Mouse (Mus musculus) kidney, embryonic 16.5 days (tissue): ENCODE data around the gene Rnase4. TPM values are rescaled to one million over a fixed set of nuclear protein-coding genes. Genes with fewer than 3 reads are reported as not detected.

Experiments used
- ATAC-seq: fragments of 200-750 bp; cut with Nextera tagmentation; 2 replicates; pipeline ENCODE4 v1.8.0; 2017; ENCODE audit warnings: moderate TSS enrichment; ENCODE audit not compliant: low FRiP score, low TSS enrichment
- H3K27ac ChIP-seq: fragments of 300-500 bp; sonication (generic); 2 replicates; pipeline ENCODE4 v1.5.1; 2014; ENCODE audit warnings: low read length
- H3K27me3 ChIP-seq: fragments of 300-500 bp; sonication (generic); 2 replicates; pipeline ENCODE4 v1.6.1; 2014; ENCODE audit warnings: low read length, control low read depth, mixed read lengths; ENCODE audit not compliant: insufficient read depth
- H3K36me3 ChIP-seq: fragments of 300-500 bp; sonication (generic); 2 replicates; pipeline ENCODE4 v1.6.1; 2014; ENCODE audit warnings: low read length, control low read depth, mixed read lengths; ENCODE audit not compliant: insufficient read depth
- H3K4me1 ChIP-seq: fragments of 300-500 bp; sonication (generic); 2 replicates; pipeline ENCODE4 v1.6.1; 2014; ENCODE audit warnings: low read length, control low read depth, mixed read lengths; ENCODE audit not compliant: insufficient read depth
- H3K4me2 ChIP-seq: fragments of 300-500 bp; sonication (generic); replicated peaks from 2 replicates; pipeline ENCODE4 v1.6.1; 2014; ENCODE audit warnings: low read depth, low read length
- H3K4me3 ChIP-seq: fragments of 300-500 bp; sonication (generic); 2 replicates; pipeline ENCODE4 v1.5.1; 2014; ENCODE audit warnings: mild to moderate bottlenecking, low read length
- H3K9ac ChIP-seq: fragments of 300-500 bp; sonication (generic); replicated peaks from 2 replicates; pipeline ENCODE4 v1.6.1; 2014; ENCODE audit warnings: low read length
- H3K9me3 ChIP-seq: fragments of 300-500 bp; sonication (generic); 2 replicates; pipeline ENCODE4 v1.6.1; 2016; ENCODE audit warnings: low read length, control low read depth
- WGBS: fragments of 180-500 bp; shearing (Covaris S2); extraction: QIAGEN DNeasy Blood & Tissue Kit; methylation state at CpG from one replicate; pipeline ENCODE4 v1.1.7; 2014; 5-methylcytosine and 5-hydroxymethylcytosine counted together
- polyA plus RNA-seq: library from polyadenylated mRNA; unstranded; fragments of >200 nt; fragmentation: Nextera tagmentation; extraction: Ambion mirVana; gene quantifications from 2 replicates; pipeline ENCODE4 v1.2.1, GENCODE M21; 2015

Gene Rnase4
- polyA plus RNA-seq, 1 experiment from 2014 or later = 47.7 TPM

GRCm38 (mm10) chr14:51152249-51152870 lies 61.5 kb downstream of the Rnase4 start:
- no peak for ATAC-seq
- no peak overlapping the region for H3K27ac ChIP-seq
- H3K4me1 ChIP-seq = 0 out of 2 replicates have a peak, but pooled peaks cover 7% of the 10 kb centered on the region
- no peak overlapping the region for H3K4me2 ChIP-seq
- H3K4me3 ChIP-seq = no peak overlapping the region
- no peaks in the 10 kb centered on the region for H3K9me3 ChIP-seq
- WGBS = 66% methylated on average over 5 of the region's 5 CpGs
- no peaks in the 10 kb centered on the region for H3K27me3 ChIP-seq
- no peaks in the 10 kb centered on the region for H3K36me3 ChIP-seq
- H3K9ac ChIP-seq = no peak overlapping the region

Other genes starting within 250 kb of the Rnase4 start
- gene Tep1, start 220.5 kb upstream of the Rnase4 start, polyA plus RNA-seq = 9.6 and 10.2 TPM in 2 replicates
- 0.27 and 0.41 TPM in 2 replicates for gene Klhl33, start 193.6 kb upstream of the Rnase4 start, polyA plus RNA-seq
- 176 and 196 TPM in 2 replicates for gene Osgep, start 166.2 kb upstream of the Rnase4 start, polyA plus RNA-seq
- 276 and 285 TPM in 2 replicates for gene Apex1, start 166.1 kb upstream of the Rnase4 start, polyA plus RNA-seq
- gene Pip4p1, start 160.2 kb upstream of the Rnase4 start, polyA plus RNA-seq = 57.7 and 60.8 TPM in 2 replicates
- 78.2 and 79.3 TPM in 2 replicates for gene Pnp, start 160.0 kb upstream of the Rnase4 start, polyA plus RNA-seq
- gene Gm49342, start 146.6 kb upstream of the Rnase4 start, polyA plus RNA-seq = not detected in 2 replicates
- gene Pnp2, start 135.1 kb upstream of the Rnase4 start, polyA plus RNA-seq = 0.66 TPM in 1 of 2 replicates, not detected in the other
- gene Rnase10, start 83.3 kb upstream of the Rnase4 start, polyA plus RNA-seq = not detected in 2 replicates
- gene Rnase9, start 49.2 kb upstream of the Rnase4 start, polyA plus RNA-seq = 0.14 and 0.30 TPM in 2 replicates
- gene Rnase11, start 40.9 kb upstream of the Rnase4 start, polyA plus RNA-seq = 0.44 TPM in 1 of 2 replicates, not detected in the other
- 9.0 and 10.2 TPM in 2 replicates for gene Rnase12, start 33.4 kb upstream of the Rnase4 start, polyA plus RNA-seq
- not detected in 2 replicates for gene Olfr750, start 16.6 kb upstream of the Rnase4 start, polyA plus RNA-seq
- 8.6 and 8.9 TPM in 2 replicates for gene Ang, start 73 bp downstream of the Rnase4 start, polyA plus RNA-seq
- gene Eddm3b, start 23.3 kb downstream of the Rnase4 start, polyA plus RNA-seq = 1.5 and 2.2 TPM in 2 replicates
- gene Rnase6, start 32.8 kb downstream of the Rnase4 start, polyA plus RNA-seq = 0.64 and 0.89 TPM in 2 replicates
- gene Rnase1, start 55.7 kb downstream of the Rnase4 start, polyA plus RNA-seq = 0.26 and 0.66 TPM in 2 replicates
- gene Rnase2b, start 71.2 kb downstream of the Rnase4 start, polyA plus RNA-seq = not detected in 2 replicates
- not detected in 2 replicates for gene Ang2, start 108.1 kb downstream of the Rnase4 start, polyA plus RNA-seq
- gene Ear14, start 112.3 kb downstream of the Rnase4 start, polyA plus RNA-seq = not detected in 2 replicates
- gene Rnase2a, start 165.0 kb downstream of the Rnase4 start, polyA plus RNA-seq = not detected in 2 replicates